Mouse (Mus musculus) fat pad, adult 2 months (tissue): ENCODE measurements around the gene Csrnp1.
"Not testable (repeated sequence)": the region's sequence is repeated elsewhere in the genome, so short reads cannot be mapped to it uniquely, and the experiment has no call there.

Experiments used
- DNase-seq: peaks from one replicate; pipeline ENCODE4 v3.0.0-alpha.2; 2011; ENCODE audit warnings: low read depth, low spot score; ENCODE audit errors: extremely low read depth

The Csrnp1 gene

DNA sequence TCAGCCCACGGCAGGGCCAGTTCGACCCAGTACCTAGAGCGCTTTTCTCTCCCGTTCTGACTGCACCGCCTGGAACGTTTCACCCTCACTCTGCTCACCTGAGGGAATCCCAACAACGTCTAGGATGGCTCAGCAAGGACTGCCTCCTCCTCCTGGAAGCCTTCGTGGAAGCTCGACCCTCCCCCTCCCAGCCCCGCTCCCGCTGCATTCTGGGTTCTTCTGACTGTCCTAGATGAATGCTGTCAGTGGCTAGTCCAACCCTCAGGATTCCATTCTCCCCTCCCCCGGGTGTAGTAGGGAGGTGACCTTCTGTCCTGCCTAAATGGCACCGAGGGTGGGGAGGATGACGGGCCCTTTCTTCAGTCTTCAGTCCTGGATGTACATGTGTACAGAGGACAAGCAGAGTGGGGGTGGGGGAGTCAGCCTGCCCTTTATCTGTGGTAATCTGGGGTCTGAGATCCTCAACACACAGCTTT, at the start of gene Csrnp1:
Csrnp1 (minus strand) TSS at position 123 of the 476 bp plus-strand sequence.
- DNase-seq, result no peak

DNA sequence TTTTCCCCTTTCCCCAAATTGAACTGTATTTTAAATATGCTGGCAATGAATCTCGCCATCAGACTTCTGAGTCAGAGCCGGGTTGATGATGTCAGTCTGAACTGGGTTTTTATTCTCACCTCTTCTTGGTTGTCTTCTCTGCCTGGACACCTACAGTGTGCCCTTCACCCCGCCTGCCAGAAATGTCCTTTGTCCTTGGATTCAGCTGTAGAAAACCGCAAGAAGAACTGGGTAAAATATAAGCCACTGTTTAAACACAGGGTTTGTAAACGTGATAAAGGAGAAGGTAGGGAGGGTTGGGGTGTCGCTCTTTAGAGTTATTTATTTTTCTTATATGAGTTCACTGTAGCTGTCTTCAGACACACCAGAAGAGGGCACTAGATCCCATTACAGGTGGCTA, 48.3 kb upstream of the Csrnp1 start:
- no peak for DNase-seq

DNA sequence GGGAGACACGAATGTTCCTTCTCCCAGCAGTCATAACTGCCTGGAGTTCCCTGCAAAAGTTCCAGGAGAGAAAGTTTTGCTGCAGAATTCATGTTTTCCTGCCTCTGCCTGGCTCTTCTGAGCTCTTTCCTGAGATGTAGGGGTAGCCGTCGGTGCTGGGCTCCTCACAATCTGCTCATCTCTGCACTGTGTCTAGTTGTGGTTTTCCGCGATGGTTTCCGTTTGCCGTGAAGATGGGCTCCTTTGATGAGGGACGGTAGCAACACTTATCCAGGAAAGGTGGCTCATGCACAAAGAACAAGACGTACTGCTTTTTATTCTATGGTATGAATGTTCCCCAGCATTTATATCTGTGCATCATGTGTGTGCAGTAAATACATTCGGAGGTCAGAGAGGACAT, 46.0 kb upstream of the Csrnp1 start:
- no peak for DNase-seq

GRCm38 (mm10) chr9:120029880-120030279, 45.4 kb upstream of the Csrnp1 start:
- no peak for DNase-seq

- no peak for DNase-seq
Observed at GRCm38 (mm10) chr9:120027401-120028151, 43.1 kb upstream of the Csrnp1 start.

- no peak for DNase-seq
Observed at GRCm38 (mm10) chr9:120024625-120025024, 40.2 kb upstream of the Csrnp1 start.

GRCm38 (mm10) chr9:120024171-120024570, 39.7 kb upstream of the Csrnp1 start:
- no peak for DNase-seq

DNA sequence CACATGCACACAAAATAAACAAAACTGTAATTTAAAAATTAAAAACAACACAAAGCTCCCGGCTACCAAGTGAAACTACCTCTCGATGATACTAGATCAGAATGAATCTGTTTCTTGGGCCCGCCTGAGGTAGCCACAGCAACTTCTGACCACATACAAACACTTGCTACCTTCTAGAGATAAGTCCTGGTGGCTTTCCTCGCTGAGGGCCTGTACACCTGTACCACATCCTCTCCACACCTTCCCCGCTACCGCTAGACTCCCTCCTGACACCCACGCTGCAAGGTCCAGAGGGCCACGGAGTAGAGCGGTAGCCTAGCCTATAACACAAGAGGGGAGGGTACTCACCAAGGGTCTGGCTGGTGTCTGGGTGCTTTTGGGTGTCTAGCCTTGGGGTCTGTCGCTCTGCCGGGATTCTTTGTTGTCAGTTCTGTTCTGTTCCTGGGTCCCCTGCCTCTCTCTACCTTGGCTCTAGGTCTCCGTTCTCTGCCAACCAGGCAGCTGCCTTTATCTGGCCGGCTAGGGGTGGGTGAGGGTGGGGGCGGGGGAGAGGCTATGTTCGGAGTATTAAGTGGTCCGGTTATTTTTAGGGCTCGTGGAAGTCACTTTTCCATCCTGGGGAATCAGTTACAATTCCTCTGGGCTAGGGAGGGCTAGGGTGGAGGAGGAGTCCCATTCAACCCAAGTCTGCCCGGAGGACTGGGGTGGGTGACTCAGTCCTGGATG, 38.8 kb upstream of the Csrnp1 start, which contains the start of gene Xirp1:
Xirp1 (minus strand) TSS at position 513 of the 726 bp plus-strand sequence.
- DNase-seq, result no peak

- no peak for DNase-seq
Observed at GRCm38 (mm10) chr9:120021164-120021563, 36.7 kb upstream of the Csrnp1 start.

- no peak for DNase-seq
Observed at GRCm38 (mm10) chr9:120020285-120020890, 35.9 kb upstream of the Csrnp1 start.

DNA sequence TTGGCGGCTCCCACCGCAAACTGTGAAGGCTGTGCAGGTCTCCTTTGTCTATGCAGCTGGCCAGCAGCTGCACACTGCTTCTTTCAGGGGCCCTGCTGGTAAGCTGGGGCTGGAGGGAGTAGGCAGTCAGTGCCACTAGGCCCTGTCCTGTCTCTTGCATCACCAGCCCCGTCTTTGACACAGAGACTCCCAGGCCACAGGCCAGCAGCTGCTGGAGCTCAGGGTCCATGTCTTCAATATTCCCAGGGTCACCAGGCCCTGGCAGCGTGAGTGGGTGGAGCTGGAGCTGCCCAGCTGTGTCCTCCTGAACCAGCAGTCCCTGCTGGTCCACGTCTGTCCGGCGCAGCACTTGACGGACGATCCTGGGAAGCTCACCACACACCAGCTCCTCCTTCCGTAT, 32.5 kb upstream of the Csrnp1 start:
- DNase-seq, result no peak

GRCm38 (mm10) chr9:120014828-120015227, 30.4 kb upstream of the Csrnp1 start:
- no peak for DNase-seq

- DNase-seq, result no peak
Observed at GRCm38 (mm10) chr9:120013251-120013820, 28.9 kb upstream of the Csrnp1 start.

DNA sequence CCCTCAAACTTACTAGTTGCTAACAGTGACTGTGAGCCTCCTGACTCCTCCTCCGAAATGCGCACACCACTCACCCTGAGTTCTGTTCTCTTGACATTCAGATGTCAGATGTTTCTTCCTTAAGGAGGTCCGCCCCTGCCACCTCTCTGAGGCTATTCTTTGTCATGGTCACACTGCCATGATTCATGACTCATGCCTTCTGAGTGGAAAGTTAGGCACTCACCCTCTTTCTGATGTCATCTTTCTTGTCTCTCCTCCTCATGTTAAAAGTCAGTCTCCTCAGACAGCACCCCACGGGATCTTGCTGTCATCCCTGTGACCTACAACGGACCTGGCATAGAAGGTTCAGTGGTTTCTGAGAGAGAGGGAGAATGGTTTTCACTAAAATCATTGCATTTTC, 28.3 kb upstream of the Csrnp1 start:
- no peak for DNase-seq

- not testable (repeated sequence) for DNase-seq
Observed at GRCm38 (mm10) chr9:120012161-120012560, 27.7 kb upstream of the Csrnp1 start.

DNA sequence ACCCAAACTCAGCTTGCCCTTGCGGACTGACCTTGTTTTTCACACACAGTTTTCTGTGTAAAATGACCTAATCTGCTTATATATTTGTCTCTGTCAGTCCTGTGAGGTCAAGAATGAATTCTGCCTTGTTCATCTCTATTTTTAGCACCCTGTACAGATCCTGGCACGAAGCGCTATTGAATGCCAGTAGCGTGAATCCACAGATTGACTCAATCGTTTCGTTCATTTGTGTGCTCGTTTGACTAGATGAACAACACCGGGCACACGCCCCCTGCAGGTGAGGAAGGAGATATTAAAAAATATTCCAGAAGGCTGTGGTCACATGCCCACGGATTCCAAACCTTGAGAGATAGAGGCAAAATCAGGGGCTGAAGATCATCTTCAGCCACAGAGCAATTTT, 27.1 kb upstream of the Csrnp1 start:
- DNase-seq, result no peak

- no peak for DNase-seq
Observed at GRCm38 (mm10) chr9:120010781-120011511, 26.5 kb upstream of the Csrnp1 start.

DNA sequence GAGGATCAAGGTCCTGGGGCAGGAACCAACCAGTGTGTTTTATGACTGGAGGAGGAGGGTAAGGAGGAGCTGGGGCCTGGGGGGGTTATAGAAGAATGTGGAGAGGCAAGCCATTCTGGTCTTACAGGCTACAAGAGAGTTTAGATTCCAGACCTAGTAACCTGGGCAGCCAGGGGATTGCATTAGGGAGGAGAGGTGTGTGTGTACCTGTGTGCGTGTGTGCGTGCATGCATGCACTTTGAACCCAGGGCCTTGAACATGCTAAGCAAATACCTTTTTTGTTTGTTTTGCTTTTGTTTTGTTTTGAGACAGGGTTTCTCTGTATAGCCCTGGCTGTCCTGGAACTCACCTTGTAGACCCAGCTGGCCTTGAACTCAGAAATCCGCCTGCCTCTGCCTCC, 25.4 kb upstream of the Csrnp1 start:
- no peak for DNase-seq

DNA sequence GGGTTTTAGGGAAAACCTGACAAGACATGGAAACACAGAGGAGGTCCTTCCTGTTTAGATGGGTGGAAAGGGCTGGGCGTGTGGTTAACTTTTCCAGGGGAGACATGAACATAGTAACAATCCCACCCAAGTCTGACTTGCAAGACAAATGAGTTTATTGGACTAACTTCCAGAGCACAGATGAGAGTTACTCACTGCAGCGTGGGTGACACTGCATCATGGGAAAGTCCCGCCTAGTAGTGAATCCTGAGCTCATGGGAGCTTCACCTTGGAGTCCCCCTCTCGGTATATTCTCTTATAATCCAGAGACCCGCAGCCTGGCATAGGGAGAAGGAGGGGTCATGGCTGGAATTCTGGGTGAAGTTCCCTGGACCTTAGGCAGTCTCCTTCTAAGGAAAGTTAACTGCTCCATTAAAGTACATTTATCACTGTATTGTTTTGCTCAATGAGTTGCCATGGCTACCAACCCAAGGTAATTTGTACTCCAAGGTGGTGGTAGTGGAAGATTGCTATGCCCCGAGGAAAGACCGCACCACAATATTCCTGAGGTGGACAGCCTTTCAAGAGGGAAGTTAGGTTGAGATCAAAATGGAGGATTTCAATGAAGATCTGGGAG, 24.9 kb upstream of the Csrnp1 start:
- no peak for DNase-seq

DNA sequence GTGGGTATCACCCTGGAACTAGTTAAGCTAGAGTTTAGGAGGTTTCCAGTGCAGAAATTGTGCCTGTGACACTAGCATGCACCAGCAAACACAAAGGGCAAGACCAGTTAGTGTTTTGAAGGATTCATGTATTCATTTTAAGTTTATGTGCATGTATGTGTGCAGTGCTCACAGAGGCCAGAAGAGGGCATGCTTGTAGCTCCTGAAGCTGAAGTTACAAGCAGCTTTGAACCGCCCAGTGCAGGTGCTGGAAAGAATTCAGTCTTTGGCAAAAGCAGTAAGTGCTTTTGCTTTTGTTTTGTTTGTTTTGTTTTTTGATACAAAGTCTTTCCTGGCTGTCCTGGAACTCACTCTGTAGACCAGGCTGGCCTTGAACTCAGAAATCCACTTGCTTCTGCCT, 23.4 kb upstream of the Csrnp1 start:
- DNase-seq, result no peak
